In genomic region chr14:118107479-118107878, GRCm38 (mm10) we compare ENCODE assay signal across 4 mouse cellular contexts. TPM values are rescaled to one million over a fixed set of nuclear protein-coding genes. Genes with fewer than 3 reads are reported as not detected.
A peak's percentile ranks its signal among the peaks of the same experiment; 100 is the strongest.
DNase-seq lines count a peak whose midpoint lies in the region; ATAC-seq and TF ChIP-seq lines count a peak whose summit lies in the region.
"Not testable (repeated sequence)": the region's sequence is repeated elsewhere in the genome, so short reads cannot be mapped to it uniquely, and the experiment has no call there.
"Had no signal": no experiment of that assay in that cellular context is flagged by ENCODE, and none has a peak within 500 bp of the region (broad histone marks: within the 10 kb centered on the region; RNA-seq: fewer than 3 reads in every experiment).

No protein-coding gene starts in this region.

- TF ChIP-seq CTCF in liver, embryonic 14.5 days (IDR thresholded peaks at IDR 0.05; ENCODE audit: low read depth): not testable (repeated sequence)

- H3K27me3 ChIP-seq in liver, embryonic 12.5 days (replicated peaks); liver, embryonic 13.5 days; liver, embryonic 14.5 days (ENCODE audit: control insufficient read depth, insufficient read depth, low read length): not testable (repeated sequence)

- H3K9ac ChIP-seq in liver, embryonic 12.5 days; liver, embryonic 13.5 days; liver, embryonic 14.5 days (replicated peaks): not testable (repeated sequence)

- not testable (repeated sequence) for TF ChIP-seq EP300 in liver, embryonic 14.5 days (IDR thresholded peaks at IDR 0.05; ENCODE audit: low read depth)

- H3K9me3 ChIP-seq in liver, embryonic 12.5 days (replicated peaks); liver, embryonic 13.5 days (replicated peaks); liver, embryonic 14.5 days (ENCODE audit: control insufficient read depth, low read length): not testable (repeated sequence)

- DNase-seq in liver, embryonic 13.5 days; liver, embryonic 14.5 days (ENCODE audit: low read depth in 3 of 3, low spot score in 3 of 3): not testable (repeated sequence)

- ATAC-seq in liver, embryonic 12.5 days: peak; percentile 59; the same call in 1 of the 2 replicates
- peak; percentile 76 for ATAC-seq in liver, embryonic 13.5 days (ENCODE audit: low read depth)
- peak; percentile 55 for ATAC-seq in liver, embryonic 14.5 days (ENCODE audit: insufficient read depth)

- not testable (repeated sequence) for H3K4me3 ChIP-seq in liver, embryonic 12.5 days; liver, embryonic 13.5 days (replicated peaks); liver, embryonic 14.5 days (ENCODE audit: insufficient read depth in 1 of 2, low read depth in 2 of 2, low read length in 2 of 2)

- H3K36me3 ChIP-seq in liver, embryonic 12.5 days: peaks cover 14% of the 10 kb centered on the region
- H3K36me3 ChIP-seq in liver, embryonic 13.5 days: peaks cover 19% of the 10 kb centered on the region
- not testable (repeated sequence) for H3K36me3 ChIP-seq in liver, embryonic 14.5 days (replicated peaks; ENCODE audit: control insufficient read depth, insufficient read depth, low read depth)

- peaks cover 10% of the 10 kb centered on the region for H3K4me1 ChIP-seq in liver, embryonic 12.5 days
- peaks cover 18% of the 10 kb centered on the region for H3K4me1 ChIP-seq in liver, embryonic 13.5 days (replicated peaks)
- H3K4me1 ChIP-seq in liver, embryonic 14.5 days (replicated peaks; ENCODE audit: control insufficient read depth in 2 of 2, insufficient read depth in 2 of 2, low read length in 1 of 2): not testable (repeated sequence)

- H3K4me2 ChIP-seq in liver, embryonic 12.5 days; liver, embryonic 13.5 days; liver, embryonic 14.5 days (ENCODE audit: low read depth): not testable (repeated sequence)

- 88% methylated on average over 2 of the region's 2 CpGs for WGBS in liver, embryonic 12.5 days (ENCODE audit: insufficient replicate concordance)
- WGBS in liver, embryonic 13.5 days (ENCODE audit: insufficient replicate concordance): 83% methylated on average over 2 of the region's 2 CpGs
- WGBS in liver, embryonic 14.5 days (ENCODE audit: insufficient replicate concordance): 64% methylated on average over 2 of the region's 2 CpGs

- not testable (repeated sequence) for H3K27ac ChIP-seq in liver, embryonic 12.5 days; liver, embryonic 13.5 days; liver, embryonic 14.5 days

RNA-seq across cellular contexts. Expression of gene Tgds, which starts 25.1 kb away (rescaled TPM):
- polyA plus RNA-seq in liver, embryonic 12.5 days (2016; fragmentation: Nextera tagmentation; extraction: Ambion mirVana): 23.0 and 23.2 TPM in 2 replicates
- 17.9 and 20.2 TPM in 2 replicates for polyA plus RNA-seq in liver, embryonic 13.5 days (2015; fragmentation: Nextera tagmentation; extraction: Ambion mirVana)
- 7.3 and 9.9 TPM in 2 replicates for polyA plus RNA-seq in liver, embryonic 14.5 days (2012; rRNA removed)
- 14.2 and 15.8 TPM in 2 replicates for polyA plus RNA-seq in liver, embryonic 14.5 days (2014; fragmentation: Nextera tagmentation; extraction: Ambion mirVana)

RNA-seq across cellular contexts. Expression of gene Gpr180, which starts 29.5 kb away (rescaled TPM):
- polyA plus RNA-seq in liver, embryonic 12.5 days (2016; fragmentation: Nextera tagmentation; extraction: Ambion mirVana): 18.0 and 19.2 TPM in 2 replicates
- 13.8 and 14.7 TPM in 2 replicates for polyA plus RNA-seq in liver, embryonic 13.5 days (2015; fragmentation: Nextera tagmentation; extraction: Ambion mirVana)
- polyA plus RNA-seq in liver, embryonic 14.5 days (2012; rRNA removed): 5.8 and 6.1 TPM in 2 replicates
- polyA plus RNA-seq in liver, embryonic 14.5 days (2014; fragmentation: Nextera tagmentation; extraction: Ambion mirVana): 9.6 and 9.9 TPM in 2 replicates

RNA-seq across cellular contexts. Expression of gene Dct, which starts 55.4 kb away (rescaled TPM):
- 0.45 and 0.67 TPM in 2 replicates for polyA plus RNA-seq in liver, embryonic 12.5 days (2016; fragmentation: Nextera tagmentation; extraction: Ambion mirVana)
- 0.32 and 0.38 TPM in 2 replicates for polyA plus RNA-seq in liver, embryonic 13.5 days (2015; fragmentation: Nextera tagmentation; extraction: Ambion mirVana)
- 0.03 and 0.04 TPM in 2 replicates for polyA plus RNA-seq in liver, embryonic 14.5 days (2012; rRNA removed)
- 0.11 and 0.33 TPM in 2 replicates for polyA plus RNA-seq in liver, embryonic 14.5 days (2014; fragmentation: Nextera tagmentation; extraction: Ambion mirVana)
- polyA plus RNA-seq: G1E had no signal
